Mouse (Mus musculus): Measurements from ENCODE around the gene Golga7b. TPM values are rescaled to one million over a fixed set of nuclear protein-coding genes. Genes with fewer than 3 reads are reported as not detected.

The Golga7b gene
- total and polyA plus RNA-seq, 3 experiments, result 0.27 to 2.0 TPM; not detected in 1

DNA sequence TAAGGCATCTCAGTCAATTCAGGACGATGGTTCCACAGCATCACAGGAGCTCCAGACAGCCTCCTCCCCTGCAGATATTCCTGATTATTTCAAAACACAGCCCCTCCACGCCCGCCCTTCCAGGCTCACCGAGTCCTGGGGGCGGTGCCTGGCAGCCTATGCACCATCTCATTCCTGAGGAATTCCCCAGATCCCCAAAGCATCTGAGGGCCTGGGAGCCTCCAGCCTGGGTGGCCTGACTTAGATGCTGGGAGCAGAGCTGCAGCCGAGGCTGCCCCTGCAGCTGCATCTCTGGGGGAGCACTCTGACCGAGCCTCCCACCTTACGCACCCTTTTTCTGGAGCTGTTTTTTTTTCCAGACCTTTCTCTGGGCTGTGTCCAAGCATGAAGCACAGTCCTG lies 6.5 kb upstream of the Golga7b start:
- Histone ChIP-seq H3K4me3 (ENCODE audit: control insufficient read depth in 1 of 2, insufficient read depth in 1 of 2, low read depth in 2 of 2, low read length in 2 of 2) (no peak overlapping the region), H3K9ac (ENCODE audit: control insufficient read depth, low read depth, low read length, poor library complexity, severe bottlenecking) (no peak overlapping the region), H3K4me1 (ENCODE audit: control insufficient read depth in 1 of 2, insufficient read depth in 2 of 2, low read length in 2 of 2) (peaks cover 0 to 23% of the 10 kb centered on the region in 2 experiments; a peak in 2 of 4 replicates), H3K27me3 (ENCODE audit: control insufficient read depth in 1 of 2, insufficient read depth in 2 of 2, low read length in 2 of 2) (no peaks in the 10 kb centered on the region), H3K9me3 (replicated peaks; ENCODE audit: insufficient read depth, low read length) (no peaks in the 10 kb centered on the region), H3K36me3 (ENCODE audit: control insufficient read depth in 1 of 2, insufficient read depth in 2 of 2, low read length in 2 of 2) (peaks cover 0 to under 1% of the 10 kb centered on the region in 2 experiments; a peak in 2 of 4 replicates), H3K27ac (ENCODE audit: control insufficient read depth, low read depth, low read length) (no peak overlapping the region), H3K79me2 (ENCODE audit: control insufficient read depth, insufficient read depth, low read length, poor library complexity) (no peaks in the 10 kb centered on the region)
- no peak for DNase-seq (ENCODE audit: low read depth, low spot score)
- TF ChIP-seq MYB (IDR thresholded peaks at IDR 0.05; ENCODE audit: low read depth, low read length) (no peak), TBP (IDR thresholded peaks at IDR 0.05; ENCODE audit: low read depth, low read length) (no peak)

DNA sequence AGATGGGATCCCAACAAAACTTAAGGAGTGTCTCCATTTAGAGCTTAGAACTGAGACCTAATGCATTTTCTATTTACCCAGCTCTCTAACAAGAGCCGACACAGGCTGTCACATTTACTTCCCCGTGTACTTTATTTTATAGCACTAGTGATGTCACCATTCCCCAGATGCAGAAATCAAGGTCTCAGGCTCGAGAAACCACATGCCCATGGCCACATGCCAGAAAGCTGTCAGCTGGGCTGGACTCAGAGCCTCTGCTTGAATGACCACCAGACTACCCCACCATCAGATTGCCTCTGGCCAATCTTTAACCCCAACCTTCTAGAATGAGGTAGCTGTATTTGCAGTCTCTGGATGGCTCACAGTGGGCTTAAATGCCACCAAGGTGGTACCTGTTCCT lies 4.0 kb upstream of the Golga7b start:
- no peaks in the 10 kb centered on the region for H3K79me2 ChIP-seq (ENCODE audit: control insufficient read depth, insufficient read depth, low read length, poor library complexity)
- H3K27me3 ChIP-seq (ENCODE audit: control insufficient read depth in 1 of 2, insufficient read depth in 2 of 2, low read length in 2 of 2), result no peaks in the 10 kb centered on the region
- no peaks in the 10 kb centered on the region for H3K9me3 ChIP-seq (replicated peaks; ENCODE audit: insufficient read depth, low read length)
- no peak overlapping the region for H3K4me3 ChIP-seq (ENCODE audit: control insufficient read depth in 1 of 2, insufficient read depth in 1 of 2, low read depth in 2 of 2, low read length in 2 of 2)
- H3K36me3 ChIP-seq (ENCODE audit: control insufficient read depth in 1 of 2, insufficient read depth in 2 of 2, low read length in 2 of 2), result peaks cover 0 to 21% of the 10 kb centered on the region in 2 experiments; a peak in 2 of 4 replicates
- DNase-seq (ENCODE audit: low read depth, low spot score), result no peak
- H3K4me1 ChIP-seq (ENCODE audit: control insufficient read depth in 1 of 2, insufficient read depth in 2 of 2, low read length in 2 of 2), result peaks cover 4 to 37% of the 10 kb centered on the region in 2 experiments
- TF ChIP-seq POLR2AphosphoS2 (IDR thresholded peaks at IDR 0.05; ENCODE audit: low read length), result no peak
- no peak for TF ChIP-seq USF2 (IDR thresholded peaks at IDR 0.05; ENCODE audit: borderline replicate concordance in 1 of 2, insufficient read depth in 1 of 2, low read depth in 1 of 2, low read length in 2 of 2)
- TF ChIP-seq ZC3H11A (IDR thresholded peaks at IDR 0.05; ENCODE audit: low read depth, low read length), result no peak
- no peak overlapping the region for H3K27ac ChIP-seq (ENCODE audit: control insufficient read depth, low read depth, low read length)
- H3K9ac ChIP-seq (ENCODE audit: control insufficient read depth, low read depth, low read length, poor library complexity, severe bottlenecking), result no peak overlapping the region

GRCm38 (mm10) chr19:42246626-42247025 lies 748 bp upstream of the Golga7b start:
- DNase-seq (ENCODE audit: low read depth, low spot score), result peak; percentile 90
- peak overlapping the region; percentile 74 for H3K27ac ChIP-seq (ENCODE audit: control insufficient read depth, low read depth, low read length)
- H3K36me3 ChIP-seq (ENCODE audit: control insufficient read depth in 1 of 2, insufficient read depth in 2 of 2, low read length in 2 of 2), result peaks cover 0 to 22% of the 10 kb centered on the region in 2 experiments; a peak in 2 of 4 replicates
- no peaks in the 10 kb centered on the region for H3K27me3 ChIP-seq (ENCODE audit: control insufficient read depth in 1 of 2, insufficient read depth in 2 of 2, low read length in 2 of 2)
- H3K9ac ChIP-seq (ENCODE audit: control insufficient read depth, low read depth, low read length, poor library complexity, severe bottlenecking), result peak overlapping the region; percentile 17
- H3K9me3 ChIP-seq (replicated peaks; ENCODE audit: insufficient read depth, low read length), result no peaks in the 10 kb centered on the region
- peaks cover 4 to 56% of the 10 kb centered on the region in 2 experiments for H3K4me1 ChIP-seq (ENCODE audit: control insufficient read depth in 1 of 2, insufficient read depth in 2 of 2, low read length in 2 of 2)
- H3K4me3 ChIP-seq (ENCODE audit: control insufficient read depth in 1 of 2, insufficient read depth in 1 of 2, low read depth in 2 of 2, low read length in 2 of 2), result peak overlapping the region; percentile 9 to 43; a peak in 2 of 4 replicates
- H3K79me2 ChIP-seq (ENCODE audit: control insufficient read depth, insufficient read depth, low read length, poor library complexity), result no peaks in the 10 kb centered on the region
- TF ChIP-seq MXI1 (IDR thresholded peaks at IDR 0.05; ENCODE audit: low read depth, low read length) (0 out of 2 replicates have a peak, but pooled peaks have one; percentile 12), JUND (IDR thresholded peaks at IDR 0.05; ENCODE audit: low read depth, low read length) (no peak), MAZ (IDR thresholded peaks at IDR 0.05; ENCODE audit: low read depth, low read length) (peak; percentile 83; the same call in 1 of the 2 replicates), ETS1 (IDR thresholded peaks at IDR 0.05; ENCODE audit: low read depth, low read length) (peak; percentile 31; the same call in 1 of the 2 replicates), POLR2AphosphoS2 (IDR thresholded peaks at IDR 0.05; ENCODE audit: low read length) (no peak), MAFK (IDR thresholded peaks at IDR 0.05; ENCODE audit: borderline replicate concordance, low read depth, low read length) (no peak), MYC (IDR thresholded peaks at IDR 0.05; ENCODE audit: low read depth, low read length) (no peak), MEF2A (IDR thresholded peaks at IDR 0.05; ENCODE audit: extremely low read depth, insufficient replicate concordance, low read depth, low read length, poor library complexity, severe bottlenecking) (no peak), KAT2A (conservative IDR thresholded peaks at IDR 0.05; ENCODE audit: low read depth, low read length) (no peak), ZC3H11A (IDR thresholded peaks at IDR 0.05; ENCODE audit: low read depth, low read length) (no peak), ZKSCAN1 (IDR thresholded peaks at IDR 0.05; ENCODE audit: low read depth, low read length) (no peak), GATA1 (IDR thresholded peaks at IDR 0.05; ENCODE audit: low read depth, low read length) (no peak), TAL1 (IDR thresholded peaks at IDR 0.05; ENCODE audit: low read length) (no peak), TBP (IDR thresholded peaks at IDR 0.05; ENCODE audit: low read depth, low read length) (peak; percentile 53; the same call in 1 of the 2 replicates), MYB (IDR thresholded peaks at IDR 0.05; ENCODE audit: low read depth, low read length) (peak; percentile 84), CHD1 (IDR thresholded peaks at IDR 0.05; ENCODE audit: low read depth, low read length) (no peak), USF2 (IDR thresholded peaks at IDR 0.05; ENCODE audit: borderline replicate concordance in 1 of 2, insufficient read depth in 1 of 2, low read depth in 1 of 2, low read length in 2 of 2) (no peak), POLR2A (IDR thresholded peaks at IDR 0.05; ENCODE audit: control insufficient read depth in 1 of 2, insufficient read depth in 1 of 2, low read depth in 1 of 2, low read length in 2 of 2, poor library complexity in 1 of 2) (peak in 1 of 2 experiments; percentile 37; a peak in 1 of 4 replicates), SMC3 (IDR thresholded peaks at IDR 0.05; ENCODE audit: low read depth, low read length) (no peak), ELF1 (IDR thresholded peaks at IDR 0.05; ENCODE audit: low read depth, low read length) (no peak), NRF1 (IDR thresholded peaks at IDR 0.05; ENCODE audit: insufficient read depth, low read depth, low read length, poor library complexity, severe bottlenecking) (no peak), TCF12 (IDR thresholded peaks at IDR 0.05; ENCODE audit: low read depth, low read length) (peak; percentile 31; the same call in 1 of the 2 replicates), EP300 (IDR thresholded peaks at IDR 0.05; ENCODE audit: low read depth in 1 of 2, low read length in 2 of 2) (peak; percentile 76 to 82)
